Mouse (Mus musculus): ENCODE results near the gene Atp1a2. TPM values are rescaled to one million over a fixed set of nuclear protein-coding genes. Genes with fewer than 3 reads are reported as not detected.

The Atp1a2 gene
- polyA plus RNA-seq, 1 experiment from 2014 or later = 1.6 TPM

GRCm38 (mm10) chr1:172228209-172228608 lies 69.7 kb downstream of the Atp1a2 start:
- H3K4me2 ChIP-seq (ENCODE audit: low read length) = no peak overlapping the region
- H3K27ac ChIP-seq (ENCODE audit: low read depth) = no peak overlapping the region
- H3K36me3 ChIP-seq (ENCODE audit: control insufficient read depth, insufficient read depth, low read length) = no peaks in the 10 kb centered on the region
- ATAC-seq (replicated peaks; ENCODE audit: low FRiP score, low TSS enrichment, low read depth) (no peak), DNase-seq (ENCODE audit: low spot score) (no peak)
- H3K4me1 ChIP-seq (replicated peaks; ENCODE audit: control insufficient read depth, insufficient read depth, low read length) = no peaks in the 10 kb centered on the region
- no peaks in the 10 kb centered on the region for H3K9me3 ChIP-seq (ENCODE audit: control insufficient read depth, low read length)
- no peaks in the 10 kb centered on the region for H3K27me3 ChIP-seq (replicated peaks; ENCODE audit: control insufficient read depth, insufficient read depth, low read length)
- no peak overlapping the region for H3K4me3 ChIP-seq (ENCODE audit: low read depth, low read length)
- H3K9ac ChIP-seq (ENCODE audit: low read length) = no peak overlapping the region
- 88% methylated on average over 2 of the region's 2 CpGs for WGBS

Other genes with a start within 250 kb of the Atp1a2 start
- not detected in 2 replicates for gene Nhlh1, start 240.5 kb downstream of the Atp1a2 start, polyA plus RNA-seq (2014; fragmentation: Nextera tagmentation; extraction: Ambion mirVana)
- 182 and 183 TPM in 2 replicates for gene Copa, start 215.5 kb downstream of the Atp1a2 start, polyA plus RNA-seq (2014; fragmentation: Nextera tagmentation; extraction: Ambion mirVana)
- 140 TPM in 2 replicates for gene Ncstn, start 215.3 kb downstream of the Atp1a2 start, polyA plus RNA-seq (2014; fragmentation: Nextera tagmentation; extraction: Ambion mirVana)
- 140 TPM in 2 replicates for gene Pex19, start 171.3 kb downstream of the Atp1a2 start, polyA plus RNA-seq (2014; fragmentation: Nextera tagmentation; extraction: Ambion mirVana)
- 102 and 114 TPM in 2 replicates for gene Dcaf8, start 150.0 kb downstream of the Atp1a2 start, polyA plus RNA-seq (2014; fragmentation: Nextera tagmentation; extraction: Ambion mirVana)
- 87.4 and 93.1 TPM in 2 replicates for gene Pea15a, start 91.3 kb downstream of the Atp1a2 start, polyA plus RNA-seq (2014; fragmentation: Nextera tagmentation; extraction: Ambion mirVana)
- 19.1 and 20.4 TPM in 2 replicates for gene Casq1, start 78.2 kb downstream of the Atp1a2 start, polyA plus RNA-seq (2014; fragmentation: Nextera tagmentation; extraction: Ambion mirVana)
- not detected in 2 replicates for gene Atp1a4, start 39.6 kb downstream of the Atp1a2 start, polyA plus RNA-seq (2014; fragmentation: Nextera tagmentation; extraction: Ambion mirVana)
- 47.6 and 48.5 TPM in 2 replicates for gene Igsf8, start 36.4 kb downstream of the Atp1a2 start, polyA plus RNA-seq (2014; fragmentation: Nextera tagmentation; extraction: Ambion mirVana)
- 0.04 TPM in 1 of 2 replicates, not detected in the other for gene Kcnj9, start 31.3 kb upstream of the Atp1a2 start, polyA plus RNA-seq (2014; fragmentation: Nextera tagmentation; extraction: Ambion mirVana)
- gene Kcnj10, start 43.1 kb upstream of the Atp1a2 start, polyA plus RNA-seq (2014; fragmentation: Nextera tagmentation; extraction: Ambion mirVana) = 0.07 and 0.09 TPM in 2 replicates
- 8.7 TPM in 2 replicates for gene Pigm, start 78.5 kb upstream of the Atp1a2 start, polyA plus RNA-seq (2014; fragmentation: Nextera tagmentation; extraction: Ambion mirVana)
- gene Slamf9, start 177.3 kb upstream of the Atp1a2 start, polyA plus RNA-seq (2014; fragmentation: Nextera tagmentation; extraction: Ambion mirVana) = 1.8 and 2.0 TPM in 2 replicates
- 40.9 and 44.3 TPM in 2 replicates for gene Igsf9, start 183.7 kb upstream of the Atp1a2 start, polyA plus RNA-seq (2014; fragmentation: Nextera tagmentation; extraction: Ambion mirVana)
- gene Tagln2, start 202.0 kb upstream of the Atp1a2 start, polyA plus RNA-seq (2014; fragmentation: Nextera tagmentation; extraction: Ambion mirVana) = 241 TPM in 2 replicates
- gene Cfap45, start 222.7 kb upstream of the Atp1a2 start, polyA plus RNA-seq (2014; fragmentation: Nextera tagmentation; extraction: Ambion mirVana) = 1.1 and 1.9 TPM in 2 replicates